In the genomic region with DNA sequence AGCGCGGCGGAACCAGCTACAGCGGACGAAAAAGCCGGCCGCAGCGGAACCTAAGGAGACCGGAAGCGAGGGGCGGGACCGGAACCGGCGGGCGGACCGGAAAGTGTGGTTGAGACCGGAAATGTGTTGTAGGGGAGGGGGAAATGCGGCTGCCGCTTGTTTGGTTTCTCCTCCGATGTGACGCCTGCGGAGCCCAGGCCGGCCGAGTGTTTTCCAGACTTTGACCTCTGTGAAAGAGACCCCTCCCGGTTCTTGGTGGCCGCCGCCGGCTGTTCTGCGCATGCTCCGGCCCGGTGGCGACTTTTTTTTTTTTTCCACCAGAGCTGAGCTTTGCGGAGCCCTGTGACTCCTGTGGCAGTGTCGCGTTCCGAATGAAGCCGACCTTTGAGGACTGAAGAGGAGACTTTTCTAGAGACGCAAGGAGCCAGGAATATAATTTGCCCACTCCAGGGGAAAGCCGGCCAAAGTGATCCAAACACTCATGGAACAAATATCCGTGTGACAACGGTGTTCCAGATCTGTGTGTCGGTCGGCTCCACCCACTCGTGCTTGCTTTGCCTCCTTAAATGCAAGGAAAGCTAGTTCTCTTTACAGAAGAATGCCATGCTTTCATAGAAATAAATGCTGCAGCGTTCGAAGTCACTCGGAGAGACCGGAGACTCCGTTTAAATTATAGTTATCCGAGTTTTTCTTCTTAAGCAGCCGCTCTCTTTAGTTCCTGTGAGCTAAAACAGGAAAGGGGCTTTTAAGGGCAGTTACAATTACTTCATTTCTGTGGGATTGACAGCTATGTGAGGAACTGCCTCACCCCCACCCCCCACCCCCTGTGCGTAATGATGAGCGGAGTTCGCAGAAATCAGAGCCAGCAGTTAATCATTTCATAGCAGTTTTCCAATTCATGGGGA, we compare ENCODE assay signal across 8 mouse cellular contexts. TPM values are rescaled to one million over a fixed set of nuclear protein-coding genes. Genes with fewer than 3 reads are reported as not detected.
DNase-seq lines count a peak whose midpoint lies in the region; ATAC-seq and TF ChIP-seq lines count a peak whose summit lies in the region.

Ublcp1 (minus strand) TSS at position 67 of the 905 bp plus-strand sequence.

- H3K36me3 ChIP-seq in forebrain, embryonic 15.5 days, result no peaks in the 10 kb centered on the region

- H3K4me1 ChIP-seq in forebrain, embryonic 15.5 days, result peaks cover 25% of the 10 kb centered on the region
- H3K4me1 ChIP-seq in lung, adult 2 months (ENCODE audit: control insufficient read depth, insufficient read depth, low read length), result peaks cover 8% of the 10 kb centered on the region

- intact Hi-C loops in heart, postnatal 25 days (cut with DNase I), result loop anchor here (2.0 kb wide), 1 partner anchor 48 kb away; the partner anchor contains the start of gene Rnf145

- H3K4me3 ChIP-seq in forebrain, embryonic 15.5 days, result peak within 1 kb of the TSS; percentile 98
- peak within 1 kb of the TSS; percentile 89 for H3K4me3 ChIP-seq in lung, adult 2 months (replicated peaks; ENCODE audit: extremely low read depth, low read depth, low read length)

- no peak for TF ChIP-seq CTCF in lung, adult 2 months (IDR thresholded peaks at IDR 0.05; ENCODE audit: insufficient read depth, low read length)

- H3K27me3 ChIP-seq in forebrain, embryonic 15.5 days, result no peaks in the 10 kb centered on the region

- H3K9ac ChIP-seq in forebrain, embryonic 15.5 days (replicated peaks), result peak within 1 kb of the TSS; percentile 94

- no peaks in the 10 kb centered on the region for H3K9me3 ChIP-seq in forebrain, embryonic 15.5 days

- DNase-seq in ES-CJ7 (ENCODE audit: low read depth, low spot score), result peak; percentile 96
- peak; percentile 91 for DNase-seq in cerebellum, adult 11 months
- DNase-seq in heart, postnatal 25 days (ENCODE audit: low spot score), result peak; percentile 86
- DNase-seq in layer of hippocampus, adult 18-20 months (ENCODE audit: low spot score in 2 of 2), result peak; percentile 86 to 95
- DNase-seq in lung, adult 2 months, result peak; percentile 94
- DNase-seq in thymus, adult 18-20 months, result peak; percentile 84 to 91

- peak; percentile 95 for ATAC-seq in forebrain, embryonic 15.5 days (replicated peaks)
- ATAC-seq in neutrophil, adult 5-6 weeks (ENCODE audit: extremely low read depth, insufficient number of reproducible peaks, low FRiP score, poor library complexity, severe bottlenecking), result peak; percentile 95

- peak; percentile 84; the same call in 1 of the 2 replicates for TF ChIP-seq POLR2A in lung, adult 2 months (IDR thresholded peaks at IDR 0.05; ENCODE audit: borderline replicate concordance, extremely low read depth, low read depth, low read length)

- peak within 1 kb of the TSS; percentile 82 for H3K4me2 ChIP-seq in forebrain, embryonic 15.5 days (replicated peaks)

- under 1% methylated on average over 54 of the region's 54 CpGs for WGBS in forebrain, embryonic 15.5 days
- under 1% methylated on average over 54 of the region's 54 CpGs for WGBS in lung, adult 2 months

- H3K27ac ChIP-seq in forebrain, embryonic 15.5 days (replicated peaks), result peak within 1 kb of the TSS; percentile 88

RNA-seq across cellular contexts. Expression of gene Ublcp1, which starts in this region (rescaled TPM):
- polyA plus RNA-seq in forebrain, embryonic 15.5 days (2015; fragmentation: Nextera tagmentation; extraction: Ambion mirVana), result 50.6 and 56.1 TPM in 2 replicates
- total RNA-seq in heart, postnatal 25 days (2021), result 10 to 100 TPM; 36.9 to 48.7 TPM
- total RNA-seq in layer of hippocampus, adult 18-20 months (2021), result 10 to 100 TPM; 46.7 to 49.2 TPM
- polyA plus RNA-seq in lung, adult 2 months (2012; rRNA removed), result 7.4 and 11.3 TPM in 2 replicates
- 117 and 129 TPM in 2 replicates for total RNA-seq in neutrophil, adult 5-6 weeks (2017)

Comparison
In these comparisons a context has a peak if more than half of its experiments do, and no peak if none do; other contexts are left out.
1. Peak in every context shown above with its lines: DNase-seq, ATAC-seq, H3K4me3 ChIP-seq and H3K27ac ChIP-seq.